Mouse (Mus musculus): ENCODE measurements around the gene Mcrip2.
A peak's percentile ranks its signal among the peaks of the same experiment; 100 is the strongest.

DNA sequence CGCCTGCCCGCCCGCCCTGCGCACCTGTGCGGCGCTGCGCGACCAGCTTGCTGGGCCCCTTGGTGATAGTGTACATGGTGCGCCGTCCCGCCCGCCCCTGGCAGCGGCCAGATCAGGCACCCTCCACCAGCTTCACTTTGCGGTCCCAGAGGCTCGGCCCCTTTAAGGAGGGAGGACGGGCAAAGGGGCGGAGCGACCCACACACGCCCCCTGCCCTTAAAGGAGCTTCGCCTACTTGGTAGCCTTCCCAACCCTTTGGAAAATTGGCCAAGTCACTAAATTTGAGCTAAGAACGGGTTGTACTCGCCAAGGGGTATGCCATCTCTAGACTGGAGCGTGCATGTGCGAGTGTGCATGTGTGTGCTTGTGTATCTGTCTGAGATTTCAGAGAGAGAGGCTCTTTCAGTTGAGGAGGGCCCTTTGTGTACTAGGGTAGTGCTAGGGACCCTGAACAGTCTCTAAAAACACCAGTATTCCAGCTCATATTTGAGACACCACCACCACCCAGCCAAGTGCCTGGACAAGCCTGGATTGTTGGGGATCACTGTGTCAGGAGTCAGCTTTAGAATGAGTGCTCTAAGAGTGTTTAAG, at the start of gene Mcrip2:
- no peak for TF ChIP-seq CTCF (conservative IDR thresholded peaks at IDR 0.05; ENCODE audit: insufficient read depth, insufficient read length, low read depth, low read length)
- TF ChIP-seq POLR2A (IDR thresholded peaks at IDR 0.05; ENCODE audit: low read depth, low read length), result peak; percentile 78

Data from kidney, adult 2 months (tissue).